Mouse (Mus musculus) spleen, adult 2 months (tissue): ENCODE results near the gene Tinag.

Experiments used
- CTCF ChIP-seq: fragments of 200-500 bp; IDR thresholded peaks from 2 replicates; pipeline ENCODE4 v1.5.1; 2011; ENCODE audit warnings: mild to moderate bottlenecking, inconsistent platforms; ENCODE audit not compliant: insufficient read depth, insufficient read length, insufficient replicate concordance; ENCODE audit errors: extremely low read depth
- POLR2A ChIP-seq: fragments of 200-500 bp; IDR thresholded peaks from 2 replicates; pipeline ENCODE4 v1.6.1; 2011; ENCODE audit warnings: low read depth, low read length, inconsistent platforms

- TF ChIP-seq CTCF = no peak
- no peak for TF ChIP-seq POLR2A
Measured at GRCm38 (mm10) chr9:76915093-76915661, 130.4 kb downstream of the Tinag start.
